Mouse (Mus musculus): ENCODE measurements around the gene Psme1. TPM values are rescaled to one million over a fixed set of nuclear protein-coding genes. Genes with fewer than 3 reads are reported as not detected.

The Psme1 gene
- polyA plus RNA-seq, 1 experiment from 2014 or later, result 153 TPM

DNA sequence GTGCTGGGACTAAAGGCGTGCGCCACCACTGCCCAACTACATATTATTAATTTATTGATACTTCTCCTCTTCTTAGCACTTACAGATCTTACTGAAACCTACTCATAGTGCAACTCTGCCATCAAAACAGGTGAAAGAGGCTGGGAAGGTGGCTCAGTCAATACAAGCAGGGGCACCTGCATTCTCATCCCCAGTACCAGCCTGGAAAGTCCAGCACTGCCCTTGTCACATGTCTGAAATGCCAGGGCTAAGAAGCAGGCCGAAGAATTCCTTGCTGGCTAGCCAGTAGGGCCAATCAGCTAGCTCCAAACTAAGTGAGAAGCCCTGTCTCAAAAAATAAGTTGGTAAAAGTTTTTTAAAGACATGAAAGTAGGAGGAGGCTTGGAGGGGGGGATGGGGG is 20.3 kb upstream of the Psme1 start:
- peaks cover 35% of the 10 kb centered on the region for H3K4me1 ChIP-seq
- H3K36me3 ChIP-seq, result peaks cover 2% of the 10 kb centered on the region
- H3K9ac ChIP-seq, result no peak overlapping the region
- H3K27ac ChIP-seq, result peak overlapping the region; percentile 84
- 86% methylated on average over 3 of the region's 3 CpGs for WGBS
- no peak overlapping the region for H3K4me2 ChIP-seq
- no peaks in the 10 kb centered on the region for H3K9me3 ChIP-seq (replicated peaks)
- ATAC-seq (replicated peaks; ENCODE audit: low FRiP score), result no peak
- no peak overlapping the region for H3K4me3 ChIP-seq (replicated peaks)
- H3K27me3 ChIP-seq, result no peaks in the 10 kb centered on the region

DNA sequence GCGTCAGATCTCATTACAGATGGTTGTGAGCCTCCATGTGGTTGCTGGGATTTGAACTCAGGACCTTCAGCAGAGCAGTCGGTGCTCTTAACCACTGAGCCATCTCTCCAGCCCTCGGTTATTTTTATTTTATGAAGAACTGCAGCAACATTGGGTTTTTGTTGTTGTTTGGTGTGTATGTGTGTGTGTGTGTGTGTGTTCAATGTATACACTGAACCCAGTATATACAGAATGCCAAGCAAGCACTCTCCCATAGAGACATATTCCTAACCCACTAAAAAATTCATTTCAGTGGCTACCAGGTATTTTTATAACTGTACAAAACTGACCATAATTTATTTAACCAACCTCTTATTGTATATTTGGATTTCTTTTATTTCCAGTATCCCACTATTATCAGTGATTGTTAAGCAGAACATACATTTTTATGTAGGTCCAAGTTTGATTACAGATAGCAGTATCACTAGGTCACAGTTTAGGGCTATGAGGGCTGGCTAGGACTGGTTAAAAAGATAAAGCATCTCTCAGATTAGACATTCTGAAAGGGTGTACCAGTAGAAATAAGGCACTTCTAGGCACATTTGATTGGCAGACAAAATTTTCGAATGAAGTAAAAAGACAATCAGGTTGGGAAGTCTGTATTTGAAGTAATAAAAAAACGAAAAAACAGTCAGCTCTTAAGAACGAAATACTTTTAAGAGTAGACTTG is 19.0 kb upstream of the Psme1 start:
- 51% methylated on average over 6 of the region's 6 CpGs for WGBS
- Histone ChIP-seq H3K36me3 (peaks cover 15% of the 10 kb centered on the region), H3K27me3 (no peaks in the 10 kb centered on the region), H3K4me3 (replicated peaks) (peak overlapping the region; percentile 71), H3K9ac (peak overlapping the region; percentile 35; the same call in 1 of the 2 replicates), H3K27ac (peak overlapping the region; percentile 99), H3K4me2 (peak overlapping the region; percentile 87), H3K9me3 (replicated peaks) (no peaks in the 10 kb centered on the region), H3K4me1 (peaks cover 37% of the 10 kb centered on the region)
- no peak for ATAC-seq (replicated peaks; ENCODE audit: low FRiP score)

DNA sequence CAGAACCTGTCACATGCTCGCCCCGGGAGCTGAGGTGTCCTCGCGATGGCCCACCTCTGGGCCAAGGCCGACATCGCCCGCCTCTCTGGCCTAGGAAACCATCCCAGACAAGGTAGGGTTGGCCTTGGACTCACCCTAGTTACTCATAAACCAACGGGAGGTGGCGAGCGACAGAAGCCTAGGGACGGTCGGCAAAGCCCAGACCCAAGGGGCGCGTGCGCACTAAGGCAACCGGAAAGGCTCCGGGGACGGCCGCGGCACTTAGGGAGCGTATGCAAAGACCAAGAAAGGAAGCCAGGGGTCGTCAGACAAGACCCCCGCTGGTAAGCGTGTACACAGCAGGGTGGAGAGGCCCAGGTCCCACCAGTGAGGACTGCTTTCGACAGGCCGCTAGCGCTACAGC is 18.1 kb upstream of the Psme1 start, which contains the start of gene Dcaf11:
TSS of gene Dcaf11 (plus strand) at position 208 of the 403 bp plus-strand sequence.
- WGBS, result under 1% methylated on average over 27 of the region's 27 CpGs
- Histone ChIP-seq H3K9ac (peak within 1 kb of the TSS; percentile 66), H3K4me1 (peaks cover 37% of the 10 kb centered on the region), H3K4me3 (replicated peaks) (peak within 1 kb of the TSS; percentile 71), H3K36me3 (peaks cover 24% of the 10 kb centered on the region), H3K4me2 (peak within 1 kb of the TSS; percentile 87), H3K9me3 (replicated peaks) (no peaks in the 10 kb centered on the region), H3K27me3 (no peaks in the 10 kb centered on the region), H3K27ac (peak within 1 kb of the TSS; percentile 99)
- peak; percentile 90 for ATAC-seq (replicated peaks; ENCODE audit: low FRiP score)

DNA sequence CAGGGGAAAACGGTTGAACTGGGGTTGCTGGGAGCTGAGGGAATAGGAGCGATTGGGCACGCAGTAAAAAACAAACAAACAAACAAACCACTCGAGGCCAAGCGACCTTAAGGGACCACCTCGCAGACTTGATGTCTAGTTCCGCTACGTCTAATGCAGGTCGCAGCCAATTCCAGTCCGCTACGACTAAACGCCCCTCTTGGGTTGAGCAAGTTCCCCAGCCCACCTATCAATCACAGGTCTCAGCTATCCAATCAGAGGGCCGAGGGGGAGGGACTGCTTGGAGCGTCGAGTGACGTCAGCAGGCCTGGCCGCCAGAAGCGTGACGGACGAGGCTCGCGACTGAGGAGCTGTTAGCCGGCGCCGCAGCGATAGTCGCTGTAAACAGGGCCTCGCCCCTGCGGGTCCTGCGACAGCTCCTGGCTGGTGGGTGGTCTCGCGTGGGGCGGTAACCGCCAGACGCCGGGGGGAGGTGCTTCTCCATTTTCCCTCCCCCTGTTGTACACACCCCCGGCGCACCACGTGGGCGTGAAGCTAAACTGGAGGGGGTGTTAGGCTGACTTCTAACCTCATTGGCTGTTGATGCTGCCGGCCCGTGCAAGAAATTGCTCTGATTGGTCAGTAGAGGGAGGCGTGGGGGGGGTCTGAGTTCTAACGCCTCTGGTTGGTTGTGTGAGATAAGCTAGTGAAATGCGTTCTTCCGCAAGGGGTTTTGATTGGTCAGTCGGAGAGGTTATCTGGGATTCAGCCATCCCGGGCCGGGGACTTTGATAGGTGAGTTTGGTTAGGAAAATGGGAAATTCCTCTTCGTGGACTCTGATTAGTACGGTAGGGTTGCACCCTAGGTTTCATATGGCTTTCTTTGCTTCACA is 17.5 kb upstream of the Psme1 start, which contains the start of gene A730061H03Rik:
TSS of gene A730061H03Rik (minus strand) at position 205 of the 872 bp plus-strand sequence.
- under 1% methylated on average over 51 of the region's 51 CpGs for WGBS
- peak; percentile 97 for ATAC-seq (replicated peaks; ENCODE audit: low FRiP score)
- H3K4me3 ChIP-seq (replicated peaks), result peak within 1 kb of the TSS; percentile 71
- H3K27ac ChIP-seq, result peak within 1 kb of the TSS; percentile 99
- H3K36me3 ChIP-seq, result peaks cover 30% of the 10 kb centered on the region
- H3K9ac ChIP-seq, result peak within 1 kb of the TSS; percentile 66
- H3K4me1 ChIP-seq, result peaks cover 37% of the 10 kb centered on the region
- no peaks in the 10 kb centered on the region for H3K9me3 ChIP-seq (replicated peaks)
- H3K4me2 ChIP-seq, result peak within 1 kb of the TSS; percentile 87
- H3K27me3 ChIP-seq, result no peaks in the 10 kb centered on the region

DNA sequence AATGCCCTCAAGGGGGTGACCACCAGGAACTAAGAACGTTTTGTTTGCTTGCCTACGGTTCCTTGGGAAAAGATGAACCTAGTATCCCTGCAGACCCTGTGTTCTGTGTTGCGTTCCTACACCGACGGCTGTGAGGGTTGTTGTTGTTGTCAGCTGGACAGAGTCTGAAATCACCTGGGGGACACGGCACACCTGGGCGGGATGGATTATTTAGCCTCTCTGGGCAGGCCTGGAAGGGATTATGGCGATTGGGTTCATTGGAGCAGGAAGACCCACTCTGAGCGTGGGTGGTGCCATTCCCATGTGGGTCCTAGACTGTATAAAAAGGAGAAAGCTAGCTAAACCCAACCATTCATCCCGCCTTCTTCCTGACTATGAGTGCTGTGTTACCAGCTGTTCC is 16.1 kb upstream of the Psme1 start:
- H3K9ac ChIP-seq, result no peak overlapping the region; the same call in 1 of the 2 replicates
- H3K9me3 ChIP-seq (replicated peaks), result no peaks in the 10 kb centered on the region
- H3K27ac ChIP-seq, result peak overlapping the region; percentile 14; the same call in 1 of the 2 replicates
- H3K27me3 ChIP-seq, result no peaks in the 10 kb centered on the region
- WGBS, result 76% methylated on average over 10 of the region's 10 CpGs
- ATAC-seq (replicated peaks; ENCODE audit: low FRiP score), result no peak
- peak overlapping the region; percentile 71 for H3K4me3 ChIP-seq (replicated peaks)
- H3K36me3 ChIP-seq, result peaks cover 44% of the 10 kb centered on the region
- H3K4me2 ChIP-seq, result peak overlapping the region; percentile 87
- H3K4me1 ChIP-seq, result peaks cover 32% of the 10 kb centered on the region

DNA sequence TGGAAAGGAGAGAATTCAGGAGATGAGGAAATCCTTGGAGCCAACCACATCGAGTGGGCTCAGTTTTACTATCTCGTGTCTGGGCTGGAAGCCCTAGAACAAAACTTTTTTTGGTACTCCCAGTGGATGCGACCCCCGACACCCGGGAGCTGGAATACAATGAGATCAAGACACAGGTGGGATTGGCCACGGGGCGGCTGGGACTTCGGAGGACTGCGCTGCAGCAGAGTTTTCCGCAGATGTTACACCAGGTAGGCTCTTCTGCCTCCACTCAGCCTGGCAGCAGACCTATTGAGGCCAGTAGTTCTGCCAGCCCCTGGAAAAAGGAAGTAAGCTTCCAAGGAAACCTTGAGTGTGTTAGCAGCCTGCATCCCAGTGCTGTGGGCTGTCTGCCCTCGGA is 14.7 kb upstream of the Psme1 start:
- 91% methylated on average over 11 of the region's 11 CpGs for WGBS
- no peaks in the 10 kb centered on the region for H3K27me3 ChIP-seq
- peaks cover 58% of the 10 kb centered on the region for H3K36me3 ChIP-seq
- no peak overlapping the region for H3K27ac ChIP-seq
- no peaks in the 10 kb centered on the region for H3K9me3 ChIP-seq (replicated peaks)
- H3K4me1 ChIP-seq, result peaks cover 25% of the 10 kb centered on the region
- H3K9ac ChIP-seq, result no peak overlapping the region
- H3K4me3 ChIP-seq (replicated peaks), result no peak overlapping the region
- H3K4me2 ChIP-seq, result no peak overlapping the region
- no peak for ATAC-seq (replicated peaks; ENCODE audit: low FRiP score)

DNA sequence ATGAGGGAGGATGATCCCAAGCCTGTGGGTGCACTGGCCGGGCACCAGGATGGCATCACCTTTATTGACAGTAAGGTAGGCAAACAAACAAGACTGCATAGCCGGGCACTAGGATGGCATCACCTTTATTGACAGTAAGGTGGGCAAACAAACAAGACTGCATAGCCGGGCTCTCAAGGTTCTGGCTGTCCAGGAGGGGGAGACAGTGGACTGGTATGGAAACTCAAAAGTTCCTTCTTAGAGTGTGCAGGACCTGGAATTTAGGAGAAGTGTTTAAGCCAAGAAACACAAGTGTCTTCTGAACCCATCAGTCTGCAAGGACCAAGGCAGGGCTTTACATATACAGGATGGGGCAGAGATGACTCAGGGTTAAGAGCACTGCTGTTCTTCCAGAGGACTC is 12.2 kb upstream of the Psme1 start:
- H3K4me1 ChIP-seq, result peaks cover 19% of the 10 kb centered on the region
- WGBS, result 82% methylated on average over 3 of the region's 3 CpGs

DNA sequence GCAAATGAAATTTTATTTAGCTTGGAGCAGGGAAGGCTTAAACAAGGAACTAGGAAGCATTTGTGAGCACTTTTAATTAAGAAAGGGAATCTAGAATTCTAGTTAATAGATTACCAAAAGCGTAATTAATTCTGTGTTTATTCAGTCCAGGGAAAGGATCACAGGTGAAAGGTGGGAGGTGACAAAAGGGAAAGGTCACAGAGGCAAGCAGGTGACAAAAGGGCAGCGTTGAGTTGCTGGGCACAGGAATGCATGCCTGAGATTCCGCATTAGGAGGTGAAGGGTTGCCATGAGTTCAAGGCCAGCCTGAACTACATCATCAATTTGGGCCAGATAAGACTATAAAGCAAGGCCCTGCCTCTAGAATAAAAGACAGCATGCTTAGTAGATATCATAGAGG is 10.4 kb upstream of the Psme1 start:
- WGBS, result 79% methylated on average over 3 of the region's 3 CpGs
- Histone ChIP-seq H3K9ac (no peak overlapping the region), H3K4me1 (0 out of 2 replicates have a peak, but pooled peaks cover 3% of the 10 kb centered on the region), H3K27me3 (no peaks in the 10 kb centered on the region), H3K4me3 (replicated peaks) (no peak overlapping the region), H3K4me2 (no peak overlapping the region), H3K27ac (no peak overlapping the region), H3K36me3 (peaks cover 76% of the 10 kb centered on the region), H3K9me3 (replicated peaks) (no peaks in the 10 kb centered on the region)
- ATAC-seq (replicated peaks; ENCODE audit: low FRiP score), result no peak

More for the DNA sequence above, 12.2 kb upstream of the Psme1 start:
- H3K36me3 ChIP-seq, result peaks cover 77% of the 10 kb centered on the region
- no peak for ATAC-seq (replicated peaks; ENCODE audit: low FRiP score)
- no peak overlapping the region for H3K4me2 ChIP-seq
- no peaks in the 10 kb centered on the region for H3K27me3 ChIP-seq
- H3K27ac ChIP-seq, result no peak overlapping the region
- no peaks in the 10 kb centered on the region for H3K9me3 ChIP-seq (replicated peaks)
- H3K9ac ChIP-seq, result no peak overlapping the region
- no peak overlapping the region for H3K4me3 ChIP-seq (replicated peaks)

DNA sequence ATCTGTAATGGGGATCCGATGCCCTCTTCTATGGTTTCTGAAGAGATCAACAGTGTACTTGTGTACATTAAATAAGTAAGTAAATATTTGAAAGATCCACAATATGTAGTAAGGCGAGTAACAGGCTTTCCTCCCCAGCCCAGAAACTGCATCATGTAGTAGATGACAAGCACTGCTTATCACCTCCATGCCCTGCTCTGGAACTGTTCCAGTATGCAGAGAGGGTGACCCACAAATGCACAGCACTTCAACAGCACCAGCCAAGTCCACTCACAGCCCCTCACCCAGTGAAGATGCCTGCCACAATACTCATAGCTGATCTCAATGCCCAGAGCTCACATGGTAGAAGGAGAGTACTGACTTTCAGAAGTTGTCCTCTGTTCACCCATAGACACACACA is 7.3 kb upstream of the Psme1 start:
- Histone ChIP-seq H3K4me1 (peaks cover 4% of the 10 kb centered on the region), H3K36me3 (peaks cover 46% of the 10 kb centered on the region), H3K4me2 (no peak overlapping the region), H3K9ac (no peak overlapping the region), H3K4me3 (replicated peaks) (no peak overlapping the region), H3K27ac (no peak overlapping the region), H3K9me3 (replicated peaks) (no peaks in the 10 kb centered on the region), H3K27me3 (no peaks in the 10 kb centered on the region)
- ATAC-seq (replicated peaks; ENCODE audit: low FRiP score), result no peak
- 89% methylated on average over 2 of the region's 2 CpGs for WGBS

DNA sequence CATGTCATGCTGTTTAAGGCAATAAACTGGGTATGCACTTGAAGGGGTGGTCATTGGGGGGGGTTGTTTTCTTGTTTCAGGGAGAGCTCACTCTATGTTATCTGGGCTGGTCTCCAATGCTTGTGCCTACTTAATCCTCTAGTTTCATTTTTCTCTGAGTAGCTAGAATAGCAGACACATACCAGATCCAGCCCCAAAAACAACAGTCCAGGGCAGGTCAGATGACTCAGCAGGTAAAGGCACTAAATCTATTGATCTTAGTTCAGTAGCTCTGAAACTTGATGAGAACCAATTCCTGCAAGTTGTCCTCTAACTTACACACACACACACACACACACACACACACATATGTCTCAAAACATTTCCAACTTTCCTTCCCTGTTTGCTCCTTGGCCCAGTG is 6.2 kb upstream of the Psme1 start:
- no peak overlapping the region for H3K4me3 ChIP-seq (replicated peaks)
- H3K36me3 ChIP-seq, result peaks cover 34% of the 10 kb centered on the region
- peaks cover 11% of the 10 kb centered on the region for H3K4me1 ChIP-seq
- H3K9me3 ChIP-seq (replicated peaks), result no peaks in the 10 kb centered on the region
- no peak for ATAC-seq (replicated peaks; ENCODE audit: low FRiP score)
- H3K9ac ChIP-seq, result no peak overlapping the region
- no peaks in the 10 kb centered on the region for H3K27me3 ChIP-seq
- H3K27ac ChIP-seq, result no peak overlapping the region
- no peak overlapping the region for H3K4me2 ChIP-seq

DNA sequence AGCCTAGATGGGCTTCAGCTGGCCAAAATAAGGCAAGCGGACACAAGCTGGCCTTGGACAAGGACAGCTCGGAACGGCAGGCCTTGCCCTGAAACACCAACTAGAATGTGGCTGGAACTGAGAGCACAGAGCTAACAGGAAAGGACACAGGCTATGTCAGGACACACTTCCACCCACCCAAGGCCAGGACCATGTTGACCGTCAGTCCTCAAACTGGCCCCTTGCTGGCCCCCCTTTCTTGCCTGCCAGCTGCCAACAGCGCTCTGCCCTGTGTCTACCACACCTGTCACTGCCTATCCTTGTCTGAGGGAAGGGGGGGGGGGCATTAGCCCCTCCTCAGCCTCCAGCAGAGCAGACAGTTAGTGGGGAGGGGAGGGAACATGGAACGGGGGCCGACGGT is 2.6 kb upstream of the Psme1 start, which contains the start of gene Fitm1:
TSS of gene Fitm1 (plus strand) at position 316 of the 400 bp plus-strand sequence.
- Histone ChIP-seq H3K27me3 (no peaks in the 10 kb centered on the region), H3K9ac (no peak within 1 kb of the TSS), H3K27ac (no peak within 1 kb of the TSS), H3K4me1 (peaks cover 29% of the 10 kb centered on the region), H3K9me3 (replicated peaks) (no peaks in the 10 kb centered on the region), H3K36me3 (peaks cover 6% of the 10 kb centered on the region), H3K4me2 (no peak within 1 kb of the TSS), H3K4me3 (replicated peaks) (no peak within 1 kb of the TSS)
- WGBS, result 80% methylated on average over 8 of the region's 8 CpGs
- ATAC-seq (replicated peaks; ENCODE audit: low FRiP score), result no peak

DNA sequence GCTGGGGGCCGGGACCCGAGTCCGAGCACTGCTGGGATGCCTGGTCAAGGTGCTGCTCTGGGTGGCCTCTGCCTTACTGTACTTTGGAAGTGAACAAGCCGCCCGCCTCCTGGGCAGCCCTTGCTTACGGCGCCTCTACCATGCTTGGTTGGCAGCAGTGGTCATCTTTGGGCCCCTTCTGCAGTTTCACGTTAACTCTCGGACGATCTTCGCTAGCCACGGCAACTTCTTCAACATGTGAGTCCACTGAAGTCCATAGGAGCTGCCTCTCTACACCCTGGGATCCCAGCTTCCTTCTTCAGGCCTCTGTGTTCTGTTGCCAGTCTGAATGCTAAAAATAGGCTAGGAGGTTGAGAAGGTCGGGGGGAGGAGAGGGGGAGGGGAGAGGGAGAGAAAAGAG is 2.2 kb upstream of the Psme1 start:
- no peak overlapping the region for H3K9ac ChIP-seq
- H3K4me2 ChIP-seq, result no peak overlapping the region
- H3K27ac ChIP-seq, result no peak overlapping the region

More for the DNA sequence above, 2.2 kb upstream of the Psme1 start:
- Histone ChIP-seq H3K27me3 (no peaks in the 10 kb centered on the region), H3K4me1 (peaks cover 29% of the 10 kb centered on the region), H3K9me3 (replicated peaks) (no peaks in the 10 kb centered on the region), H3K36me3 (peaks cover 10% of the 10 kb centered on the region), H3K4me3 (replicated peaks) (no peak overlapping the region)
- no peak for ATAC-seq (replicated peaks; ENCODE audit: low FRiP score)
- WGBS, result 66% methylated on average over 13 of the region's 13 CpGs
